Mouse (Mus musculus): ENCODE results near the gene Ifna6.
"Not testable (repeated sequence)": the region's sequence is repeated elsewhere in the genome, so short reads cannot be mapped to it uniquely, and the experiment has no call there.

The Ifna6 gene

DNA sequence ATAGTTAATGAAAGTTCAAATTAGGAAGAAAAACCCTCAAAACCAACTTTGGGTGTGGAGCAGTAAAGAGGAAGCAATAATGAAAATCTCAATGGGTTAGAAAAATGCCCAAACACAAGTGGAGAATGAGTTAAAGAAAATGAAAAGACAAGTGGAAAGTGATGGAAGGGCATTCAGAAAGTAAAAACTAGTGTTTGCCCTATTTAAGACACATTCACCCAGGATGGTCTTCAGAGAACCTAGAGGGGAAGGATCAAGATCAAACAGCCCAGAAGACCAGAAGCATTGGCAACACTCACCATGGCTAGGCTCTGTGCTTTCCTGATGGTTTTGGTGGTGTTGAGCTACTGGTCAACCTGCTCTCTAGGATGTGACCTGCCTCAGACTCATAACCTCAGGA, at the start of gene Ifna6:
Gene Ifna6, plus strand, starts transcription at position 301 of the 400 bp plus-strand sequence.
- DNase-seq, result not testable (repeated sequence)

DNA sequence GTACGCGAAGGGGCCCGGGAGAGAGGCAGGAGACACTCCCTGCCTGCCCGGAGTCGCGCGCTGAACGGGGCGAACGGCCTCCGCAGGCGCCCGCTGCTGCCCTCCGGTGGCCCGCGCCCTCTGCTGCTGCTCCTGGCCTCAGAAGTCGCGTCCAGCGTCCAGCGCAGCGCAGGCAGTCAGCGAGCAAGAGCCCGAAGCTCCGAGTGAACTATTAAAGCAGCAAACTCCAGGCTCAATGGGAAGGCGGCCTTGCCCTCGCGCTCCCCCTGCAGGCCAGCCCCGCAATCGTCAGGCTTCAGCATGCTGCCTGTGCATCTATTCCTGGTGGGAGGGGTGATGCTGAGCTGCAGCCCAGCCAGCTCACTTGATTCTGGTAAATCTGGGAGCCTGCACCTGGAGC, 47.7 kb upstream of the Ifna6 start, which contains the start of gene Gm13272:
Gene Gm13272, plus strand, starts transcription at position 301 of the 400 bp plus-strand sequence.
- DNase-seq, result not testable (repeated sequence)

DNA sequence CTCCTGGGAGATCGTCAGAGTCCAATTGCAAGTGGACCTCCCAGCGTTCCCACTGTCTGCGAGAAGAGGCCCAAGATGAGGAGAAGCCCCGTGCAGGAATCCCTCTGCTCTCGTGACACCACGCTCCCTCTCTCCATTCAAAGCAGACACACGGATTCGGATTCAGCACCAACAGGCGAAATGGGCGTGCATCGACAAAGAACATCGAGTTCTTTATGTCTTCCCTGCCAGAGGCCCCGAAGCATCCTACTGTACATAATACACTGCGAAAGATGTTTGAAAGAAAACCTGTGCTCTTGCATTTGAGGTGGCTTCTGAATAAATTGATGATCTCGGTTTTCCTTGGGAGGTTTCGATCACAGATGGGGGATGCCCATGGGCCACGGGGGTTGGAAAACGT, 46.9 kb upstream of the Ifna6 start:
- not testable (repeated sequence) for DNase-seq

DNA sequence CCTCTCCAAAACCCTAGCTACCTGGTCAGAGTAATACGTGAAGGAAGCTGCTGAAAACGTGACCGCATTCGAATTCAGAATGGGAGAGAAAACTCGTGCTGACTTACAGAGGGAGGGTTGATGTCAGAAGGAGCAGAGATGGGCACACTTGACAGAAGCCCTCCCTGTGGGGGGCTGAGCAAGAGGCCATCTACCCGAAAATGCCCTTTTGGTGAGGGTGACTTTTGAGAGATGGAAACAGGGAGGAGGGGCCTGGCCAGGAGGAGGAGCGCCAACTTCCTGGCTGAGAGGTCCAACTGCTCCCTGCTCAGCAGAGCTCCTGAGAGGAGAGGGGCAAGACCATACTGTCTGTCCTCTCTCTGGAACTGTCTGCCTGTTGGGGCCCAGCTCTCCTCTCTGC, 45.4 kb upstream of the Ifna6 start, which contains the start of gene Ifnz:
Gene Ifnz, plus strand, starts transcription at position 301 of the 400 bp plus-strand sequence.
- DNase-seq, result not testable (repeated sequence)

DNA sequence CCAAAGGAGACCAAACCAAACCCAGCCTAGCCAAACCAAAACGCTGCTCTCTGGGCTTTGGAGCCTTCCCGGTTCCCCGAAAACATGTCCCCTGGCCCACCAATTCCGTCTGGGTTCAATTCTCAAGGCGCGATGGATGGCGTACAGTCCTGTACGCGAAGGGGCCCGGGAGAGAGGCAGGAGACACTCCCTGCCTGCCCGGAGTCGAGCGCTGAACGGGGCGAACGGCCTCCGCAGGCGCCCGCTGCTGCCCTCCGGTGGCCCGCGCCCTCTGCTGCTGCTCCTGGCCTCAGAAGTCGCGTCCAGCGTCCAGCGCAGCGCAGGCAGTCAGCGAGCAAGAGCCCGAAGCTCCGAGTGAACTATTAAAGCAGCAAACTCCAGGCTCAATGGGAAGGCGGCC, 44.9 kb upstream of the Ifna6 start:
- not testable (repeated sequence) for DNase-seq

DNA sequence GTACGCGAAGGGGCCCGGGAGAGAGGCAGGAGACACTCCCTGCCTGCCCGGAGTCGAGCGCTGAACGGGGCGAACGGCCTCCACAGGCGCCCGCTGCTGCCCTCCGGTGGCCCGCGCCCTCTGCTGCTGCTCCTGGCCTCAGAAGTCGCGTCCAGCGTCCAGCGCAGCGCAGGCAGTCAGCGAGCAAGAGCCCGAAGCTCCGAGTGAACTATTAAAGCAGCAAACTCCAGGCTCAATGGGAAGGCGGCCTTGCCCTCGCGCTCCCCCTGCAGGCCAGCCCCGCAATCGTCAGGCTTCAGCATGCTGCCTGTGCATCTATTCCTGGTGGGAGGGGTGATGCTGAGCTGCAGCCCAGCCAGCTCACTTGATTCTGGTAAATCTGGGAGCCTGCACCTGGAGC, 41.8 kb upstream of the Ifna6 start, which contains the start of gene Gm13276:
Gene Gm13276, plus strand, starts transcription at position 301 of the 400 bp plus-strand sequence.
- not testable (repeated sequence) for DNase-seq

DNA sequence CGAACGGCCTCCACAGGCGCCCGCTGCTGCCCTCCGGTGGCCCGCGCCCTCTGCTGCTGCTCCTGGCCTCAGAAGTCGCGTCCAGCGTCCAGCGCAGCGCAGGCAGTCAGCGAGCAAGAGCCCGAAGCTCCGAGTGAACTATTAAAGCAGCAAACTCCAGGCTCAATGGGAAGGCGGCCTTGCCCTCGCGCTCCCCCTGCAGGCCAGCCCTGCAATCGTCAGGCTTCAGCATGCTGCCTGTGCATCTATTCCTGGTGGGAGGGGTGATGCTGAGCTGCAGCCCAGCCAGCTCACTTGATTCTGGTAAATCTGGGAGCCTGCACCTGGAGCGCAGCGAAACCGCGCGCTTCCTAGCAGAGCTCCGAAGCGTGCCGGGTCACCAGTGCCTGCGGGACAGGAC, 38.8 kb upstream of the Ifna6 start, which contains the start of gene Gm13277:
Gene Gm13277, plus strand, starts transcription at position 231 of the 400 bp plus-strand sequence.
- DNase-seq, result peak; percentile 74

DNA sequence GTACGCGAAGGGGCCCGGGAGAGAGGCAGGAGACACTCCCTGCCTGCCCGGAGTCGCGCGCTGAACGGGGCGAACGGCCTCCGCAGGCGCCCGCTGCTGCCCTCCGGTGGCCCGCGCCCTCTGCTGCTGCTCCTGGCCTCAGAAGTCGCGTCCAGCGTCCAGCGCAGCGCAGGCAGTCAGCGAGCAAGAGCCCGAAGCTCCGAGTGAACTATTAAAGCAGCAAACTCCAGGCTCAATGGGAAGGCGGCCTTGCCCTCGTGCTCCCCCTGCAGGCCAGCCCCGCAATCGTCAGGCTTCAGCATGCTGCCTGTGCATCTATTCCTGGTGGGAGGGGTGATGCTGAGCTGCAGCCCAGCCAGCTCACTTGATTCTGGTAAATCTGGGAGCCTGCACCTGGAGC, 36.0 kb upstream of the Ifna6 start, which contains the start of gene Gm13278:
Gene Gm13278, plus strand, starts transcription at position 301 of the 400 bp plus-strand sequence.
- not testable (repeated sequence) for DNase-seq

DNA sequence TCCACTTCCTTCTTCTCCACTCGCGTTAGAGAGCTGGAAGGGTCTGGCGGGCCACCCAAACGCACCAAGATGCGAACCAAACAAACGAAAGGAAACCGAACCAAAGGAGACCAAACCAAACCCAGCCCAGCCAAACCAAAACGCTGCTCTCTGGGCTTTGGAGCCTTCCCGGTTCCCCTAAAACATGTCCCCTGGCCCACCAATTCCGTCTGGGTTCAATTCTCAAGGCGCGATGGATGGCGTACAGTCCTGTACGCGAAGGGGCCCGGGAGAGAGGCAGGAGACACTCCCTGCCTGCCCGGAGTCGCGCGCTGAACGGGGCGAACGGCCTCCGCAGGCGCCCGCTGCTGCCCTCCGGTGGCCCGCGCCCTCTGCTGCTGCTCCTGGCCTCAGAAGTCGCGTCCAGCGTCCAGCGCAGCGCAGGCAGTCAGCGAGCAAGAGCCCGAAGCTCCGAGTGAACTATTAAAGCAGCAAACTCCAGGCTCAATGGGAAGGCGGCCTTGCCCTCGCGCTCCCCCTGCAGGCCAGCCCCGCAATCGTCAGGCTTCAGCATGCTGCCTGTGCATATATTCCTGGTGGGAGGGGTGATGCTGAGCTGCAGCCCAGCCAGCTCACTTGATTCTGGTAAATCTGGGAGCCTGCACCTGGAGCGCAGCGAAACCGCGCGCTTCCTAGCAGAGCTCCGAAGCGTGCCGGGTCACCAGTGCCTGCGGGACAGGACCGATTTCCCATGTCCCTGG, 33.1 kb upstream of the Ifna6 start, which contains the start of gene Gm13275:
Gene Gm13275, plus strand, starts transcription at position 552 of the 740 bp plus-strand sequence.
- DNase-seq, result peak; percentile 74

DNA sequence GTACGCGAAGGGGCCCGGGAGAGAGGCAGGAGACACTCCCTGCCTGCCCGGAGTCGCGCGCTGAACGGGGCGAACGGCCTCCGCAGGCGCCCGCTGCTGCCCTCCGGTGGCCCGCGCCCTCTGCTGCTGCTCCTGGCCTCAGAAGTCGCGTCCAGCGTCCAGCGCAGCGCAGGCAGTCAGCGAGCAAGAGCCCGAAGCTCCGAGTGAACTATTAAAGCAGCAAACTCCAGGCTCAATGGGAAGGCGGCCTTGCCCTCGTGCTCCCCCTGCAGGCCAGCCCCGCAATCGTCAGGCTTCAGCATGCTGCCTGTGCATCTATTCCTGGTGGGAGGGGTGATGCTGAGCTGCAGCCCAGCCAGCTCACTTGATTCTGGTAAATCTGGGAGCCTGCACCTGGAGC, 30.1 kb upstream of the Ifna6 start, which contains the start of gene Gm13279:
Gene Gm13279, plus strand, starts transcription at position 301 of the 400 bp plus-strand sequence.
- not testable (repeated sequence) for DNase-seq

DNA sequence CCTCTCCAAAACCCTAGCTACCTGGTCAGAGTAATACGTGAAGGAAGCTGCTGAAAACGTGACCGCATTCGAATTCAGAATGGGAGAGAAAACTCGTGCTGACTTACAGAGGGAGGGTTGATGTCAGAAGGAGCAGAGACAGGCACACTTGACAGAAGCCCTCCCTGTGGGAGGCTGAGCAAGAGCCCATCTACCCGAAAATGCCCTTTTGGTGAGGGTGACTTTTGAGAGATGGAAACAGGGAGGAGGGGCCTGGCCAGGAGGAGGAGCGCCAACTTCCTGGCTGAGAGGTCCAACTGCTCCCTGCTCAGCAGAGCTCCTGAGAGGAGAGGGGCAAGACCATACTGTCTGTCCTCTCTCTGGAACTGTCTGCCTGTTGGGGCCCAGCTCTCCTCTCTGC, 27.9 kb upstream of the Ifna6 start, which contains the start of gene Gm13285:
Gene Gm13285, plus strand, starts transcription at position 301 of the 400 bp plus-strand sequence.
- DNase-seq, result not testable (repeated sequence)

DNA sequence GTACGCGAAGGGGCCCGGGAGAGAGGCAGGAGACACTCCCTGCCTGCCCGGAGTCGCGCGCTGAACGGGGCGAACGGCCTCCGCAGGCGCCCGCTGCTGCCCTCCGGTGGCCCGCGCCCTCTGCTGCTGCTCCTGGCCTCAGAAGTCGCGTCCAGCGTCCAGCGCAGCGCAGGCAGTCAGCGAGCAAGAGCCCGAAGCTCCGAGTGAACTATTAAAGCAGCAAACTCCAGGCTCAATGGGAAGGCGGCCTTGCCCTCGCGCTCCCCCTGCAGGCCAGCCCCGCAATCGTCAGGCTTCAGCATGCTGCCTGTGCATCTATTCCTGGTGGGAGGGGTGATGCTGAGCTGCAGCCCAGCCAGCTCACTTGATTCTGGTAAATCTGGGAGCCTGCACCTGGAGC, 24.3 kb upstream of the Ifna6 start, which contains the start of gene Gm13287:
Gene Gm13287, plus strand, starts transcription at position 301 of the 400 bp plus-strand sequence.
- DNase-seq, result not testable (repeated sequence)

DNA sequence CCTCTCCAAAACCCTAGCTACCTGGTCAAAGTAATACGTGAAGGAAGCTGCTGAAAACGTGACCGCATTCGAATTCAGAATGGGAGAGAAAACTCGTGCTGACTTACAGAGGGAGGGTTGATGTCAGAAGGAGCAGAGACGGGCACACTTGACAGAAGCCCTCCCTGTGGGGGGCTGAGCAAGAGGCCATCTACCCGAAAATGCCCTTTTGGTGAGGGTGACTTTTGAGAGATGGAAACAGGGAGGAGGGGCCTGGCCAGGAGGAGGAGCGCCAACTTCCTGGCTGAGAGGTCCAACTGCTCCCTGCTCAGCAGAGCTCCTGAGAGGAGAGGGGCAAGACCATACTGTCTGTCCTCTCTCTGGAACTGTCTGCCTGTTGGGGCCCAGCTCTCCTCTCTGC, 22.0 kb upstream of the Ifna6 start, which contains the start of gene Gm13288:
Gene Gm13288, plus strand, starts transcription at position 301 of the 400 bp plus-strand sequence.
- DNase-seq, result not testable (repeated sequence)

DNA sequence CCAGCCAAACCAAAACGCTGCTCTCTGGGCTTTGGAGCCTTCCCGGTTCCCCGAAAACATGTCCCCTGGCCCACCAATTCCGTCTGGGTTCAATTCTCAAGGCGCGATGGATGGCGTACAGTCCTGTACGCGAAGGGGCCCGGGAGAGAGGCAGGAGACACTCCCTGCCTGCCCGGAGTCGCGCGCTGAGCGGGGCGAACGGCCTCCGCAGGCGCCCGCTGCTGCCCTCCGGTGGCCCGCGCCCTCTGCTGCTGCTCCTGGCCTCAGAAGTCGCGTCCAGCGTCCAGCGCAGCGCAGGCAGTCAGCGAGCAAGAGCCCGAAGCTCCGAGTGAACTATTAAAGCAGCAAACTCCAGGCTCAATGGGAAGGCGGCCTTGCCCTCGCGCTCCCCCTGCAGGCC, 21.5 kb upstream of the Ifna6 start:
- DNase-seq, result peak; percentile 24

DNA sequence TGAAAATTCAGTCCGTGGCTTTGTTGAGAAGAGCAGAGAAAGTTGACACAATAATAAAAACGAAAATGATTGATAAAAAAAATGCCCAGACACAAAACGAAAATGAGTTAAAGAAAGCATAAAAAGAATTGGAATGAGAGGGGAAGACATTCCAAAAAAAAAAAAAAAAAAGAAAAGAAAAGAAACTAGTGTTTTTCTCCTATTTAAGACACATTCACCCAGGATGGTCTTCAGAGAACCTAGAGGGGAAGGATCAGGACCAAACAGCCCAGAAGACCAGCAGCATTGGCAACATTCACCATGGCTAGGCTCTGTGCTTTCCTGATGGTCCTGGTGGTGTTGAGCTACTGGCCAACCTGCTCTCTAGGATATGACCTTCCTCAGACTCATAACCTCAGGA, 11.3 kb upstream of the Ifna6 start, which contains the start of gene Ifna7:
Gene Ifna7, plus strand, starts transcription at position 301 of the 400 bp plus-strand sequence.
- no peak for DNase-seq

DNA sequence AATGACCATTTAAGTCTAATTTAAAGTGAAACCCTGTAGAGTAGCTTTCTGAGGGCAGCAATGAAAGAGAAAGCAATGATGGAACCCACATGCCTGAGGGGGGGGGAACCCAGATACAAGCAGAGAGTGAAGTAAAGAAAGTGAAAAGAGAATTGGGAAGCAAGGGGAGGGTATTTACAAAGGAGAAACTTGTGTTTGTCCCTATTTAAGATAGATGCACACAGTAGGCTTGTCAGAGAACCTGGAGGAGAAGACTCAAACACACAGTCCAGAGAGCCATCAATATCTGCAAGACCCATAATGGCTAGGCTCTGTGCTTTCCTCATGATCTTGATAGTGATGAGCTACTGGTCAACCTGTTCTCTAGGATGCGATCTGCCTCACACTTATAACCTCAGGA, 7.6 kb upstream of the Ifna6 start, which contains the start of gene Ifna11:
Gene Ifna11, plus strand, starts transcription at position 301 of the 400 bp plus-strand sequence.
- DNase-seq, result no peak

DNA sequence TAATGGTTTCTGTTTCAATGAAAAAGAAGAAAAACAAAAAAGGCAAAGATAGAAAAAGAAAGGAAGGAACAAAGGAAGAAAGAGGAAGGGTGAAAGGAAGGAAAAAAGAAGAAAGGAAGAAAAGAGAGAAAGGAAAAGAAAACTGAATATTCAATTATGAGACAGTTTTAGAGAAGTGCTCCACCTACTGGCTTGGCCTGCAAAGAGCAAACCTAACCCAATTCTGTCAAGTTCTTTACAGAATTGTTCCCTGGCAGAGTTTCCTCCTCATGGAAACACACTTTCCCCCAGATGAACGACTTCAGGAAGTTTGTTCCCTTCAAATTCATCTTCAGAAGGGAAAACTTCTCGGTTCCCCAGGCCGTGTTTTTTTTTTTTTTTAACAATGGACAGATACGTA, 4.2 kb upstream of the Ifna6 start:
- peak; percentile 10 for DNase-seq

DNA sequence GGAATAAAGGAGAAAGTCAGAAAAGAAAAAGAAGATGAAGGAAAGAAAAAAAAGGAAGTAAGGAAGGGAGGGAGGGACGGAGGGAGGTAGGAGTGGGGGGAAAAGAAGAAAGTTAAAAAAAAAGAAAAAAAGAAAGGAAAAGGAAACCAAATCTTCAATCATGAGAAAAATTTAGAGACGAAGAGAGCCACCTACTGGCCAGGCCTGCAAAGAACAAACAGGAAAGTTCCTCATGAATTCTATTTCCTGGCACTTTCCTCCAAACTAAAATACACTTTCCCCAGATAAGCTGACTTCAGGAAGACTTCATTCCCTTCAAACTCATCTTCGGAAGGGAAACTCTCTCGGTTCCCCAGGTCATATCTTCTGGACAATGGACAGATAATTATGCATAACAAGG, 3.3 kb downstream of the Ifna6 start:
- DNase-seq, result peak; percentile 21

DNA sequence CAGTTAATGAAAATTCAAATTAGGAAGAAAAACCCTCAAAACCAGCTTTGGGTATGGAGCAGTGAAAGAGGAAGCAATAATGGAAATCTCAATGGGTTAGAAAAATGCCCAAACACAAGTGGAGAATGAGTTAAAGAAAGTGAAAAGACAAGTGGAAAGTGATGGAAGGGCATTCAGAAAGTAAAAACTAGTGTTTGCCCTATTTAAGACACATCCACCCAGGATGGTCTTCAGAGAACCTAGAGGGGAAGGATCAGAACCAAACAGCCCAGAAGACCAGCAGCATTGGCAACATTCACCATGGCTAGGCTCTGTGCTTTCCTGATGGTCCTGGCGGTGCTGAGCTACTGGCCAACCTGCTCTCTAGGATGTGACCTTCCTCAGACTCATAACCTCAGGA, 8.0 kb downstream of the Ifna6 start, which contains the start of gene Ifna5:
Gene Ifna5, plus strand, starts transcription at position 301 of the 400 bp plus-strand sequence.
- DNase-seq, result not testable (repeated sequence)

DNA sequence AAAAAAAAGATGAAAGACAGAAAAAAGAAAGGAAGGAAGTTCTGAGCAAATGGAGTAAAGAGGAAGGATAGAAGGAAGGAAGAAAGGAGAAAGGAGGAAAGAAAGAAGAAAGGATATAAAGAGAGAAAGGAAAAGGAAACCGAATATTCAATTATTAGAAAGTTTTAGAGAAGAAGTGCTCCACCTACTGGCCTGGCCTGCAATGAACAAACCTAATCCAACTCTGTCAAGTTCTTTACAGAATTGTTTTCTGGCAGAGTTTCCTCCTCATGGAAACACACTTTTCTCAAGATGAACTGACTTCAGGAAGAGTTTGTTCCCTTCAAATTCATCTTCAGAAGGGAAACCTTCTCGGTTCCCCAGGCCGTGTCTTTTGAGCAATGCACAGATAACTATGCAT, 11.6 kb downstream of the Ifna6 start:
- peak; percentile 16 for DNase-seq

DNA sequence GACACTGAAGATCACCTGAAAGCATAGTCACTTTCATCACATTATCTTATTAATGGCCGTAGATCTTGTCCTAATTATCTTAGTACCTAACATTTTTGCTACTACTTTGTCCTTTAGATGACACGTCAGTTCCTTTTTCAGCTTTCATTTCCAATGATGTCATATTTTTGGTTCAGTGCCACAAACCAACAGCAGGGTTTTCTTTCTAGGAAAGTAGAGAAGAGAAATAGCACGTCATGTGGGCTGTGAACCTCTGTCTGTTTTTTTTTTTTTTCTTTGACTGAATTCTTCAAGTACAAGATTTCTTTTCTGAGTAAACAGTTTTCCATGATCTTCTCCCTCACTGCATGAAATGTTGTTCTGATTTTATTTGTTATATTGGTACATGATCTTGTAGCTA, 12.8 kb downstream of the Ifna6 start:
- DNase-seq, result no peak

DNA sequence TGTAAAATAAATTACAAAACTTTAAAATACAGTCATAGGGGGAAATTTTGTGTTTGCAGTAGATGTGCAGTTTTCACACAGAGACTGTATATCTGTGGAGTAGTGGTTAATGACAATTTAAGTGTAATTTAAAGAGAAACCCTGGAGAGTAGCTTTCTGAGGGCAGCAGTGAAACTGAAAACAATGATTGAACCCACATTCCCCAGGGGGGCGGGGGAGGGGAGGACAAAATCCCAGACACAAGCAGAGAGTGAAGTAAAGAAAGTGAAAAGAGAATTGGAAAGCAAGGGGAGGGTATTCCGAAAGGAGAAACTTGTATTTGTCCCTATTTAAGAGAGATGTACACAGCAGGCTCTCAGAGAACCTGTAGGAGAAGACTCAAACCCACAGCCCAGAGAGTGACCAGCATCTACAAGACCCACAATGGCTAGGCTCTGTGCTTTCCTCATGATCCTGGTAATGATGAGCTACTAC, 14.3 kb downstream of the Ifna6 start, which contains the start of gene Ifna4:
Gene Ifna4, plus strand, starts transcription at position 424 of the 474 bp plus-strand sequence.
- no peak for DNase-seq

DNA sequence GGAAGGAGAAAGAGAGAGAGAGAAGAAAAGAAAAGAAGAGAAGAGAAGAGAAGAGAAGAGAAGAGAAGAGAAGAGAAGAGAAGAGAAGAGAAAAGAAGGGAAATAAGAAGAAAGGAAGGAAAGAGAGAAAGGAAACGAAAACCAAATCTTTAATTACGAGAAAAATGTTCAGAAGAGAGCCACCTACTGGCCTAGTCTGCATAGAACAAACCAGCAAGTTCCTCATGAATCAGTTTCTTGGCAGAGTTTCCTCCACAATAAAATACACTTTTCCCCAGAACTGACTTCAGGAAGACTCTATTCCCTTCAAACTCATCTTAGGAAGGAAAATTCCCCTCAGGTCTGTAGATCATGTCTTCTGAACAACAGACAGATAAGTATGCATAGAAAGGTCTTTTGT, 18.1 kb downstream of the Ifna6 start:
- DNase-seq, result no peak
